Mouse (Mus musculus) neural tube, embryonic 11.5 days (tissue): ENCODE data around the gene Fbxo7. TPM values are rescaled to one million over a fixed set of nuclear protein-coding genes. Genes with fewer than 3 reads are reported as not detected.

Experiments
- ATAC-seq: fragments of 200-750 bp; cut with Nextera tagmentation; 2 replicates; pipeline ENCODE4 v1.8.0; 2017; ENCODE audit warnings: moderate number of reproducible peaks, mild to moderate bottlenecking, moderate TSS enrichment, moderate library complexity; ENCODE audit not compliant: insufficient read depth, low FRiP score, low TSS enrichment
- DNase-seq: peaks from one replicate; pipeline ENCODE4 v3.0.0-alpha.2; 2015; ENCODE audit warnings: low spot score
- H3K27ac ChIP-seq: fragments of 300-500 bp; sonication (generic); 2 replicates; pipeline ENCODE4 v1.5.1; 2014; ENCODE audit warnings: low read depth, mild to moderate bottlenecking, low read length
- H3K27me3 ChIP-seq: fragments of 300-500 bp; sonication (generic); 2 replicates; pipeline ENCODE4 v1.6.1; 2014; ENCODE audit warnings: mild to moderate bottlenecking, low read length, mixed read lengths; ENCODE audit not compliant: control insufficient read depth, insufficient read depth
- H3K36me3 ChIP-seq: fragments of 300-500 bp; sonication (generic); 2 replicates; pipeline ENCODE4 v1.6.1; 2014; ENCODE audit warnings: mild to moderate bottlenecking, low read length, moderate library complexity, mixed read lengths; ENCODE audit not compliant: control insufficient read depth, insufficient read depth
- H3K4me1 ChIP-seq: fragments of 300-500 bp; sonication (generic); 2 replicates; pipeline ENCODE4 v1.6.1; 2014; ENCODE audit warnings: low read length, mixed read lengths; ENCODE audit not compliant: control insufficient read depth, insufficient read depth
- H3K4me2 ChIP-seq: fragments of 300-500 bp; sonication (generic); 2 replicates; pipeline ENCODE4 v1.6.1; 2014; ENCODE audit warnings: low read depth, mild to moderate bottlenecking, moderate library complexity
- H3K4me3 ChIP-seq: fragments of 300-500 bp; sonication (generic); 2 replicates; pipeline ENCODE4 v1.5.1; 2014; ENCODE audit warnings: low read depth, low read length
- H3K9ac ChIP-seq: fragments of 300-500 bp; sonication (generic); 2 replicates; pipeline ENCODE4 v1.6.1; 2014; ENCODE audit warnings: mild to moderate bottlenecking, low read length
- H3K9me3 ChIP-seq: fragments of 300-500 bp; sonication (generic); 2 replicates; pipeline ENCODE4 v1.6.1; 2016; ENCODE audit warnings: low read length; ENCODE audit not compliant: control insufficient read depth
- WGBS: fragments of 180-500 bp; shearing (Covaris S2); extraction: QIAGEN DNeasy Blood & Tissue Kit; methylation state at CpG from one replicate; pipeline ENCODE4 v1.1.7; 2014; 5-methylcytosine and 5-hydroxymethylcytosine counted together
- polyA plus RNA-seq: library from polyadenylated mRNA; unstranded; fragments of >200 nt; fragmentation: Nextera tagmentation; extraction: Ambion mirVana; gene quantifications from 2 replicates; pipeline ENCODE4 v1.2.1, GENCODE M21; 2014

The Fbxo7 gene
- polyA plus RNA-seq, 1 experiment from 2014 or later: 22.9 TPM

DNA sequence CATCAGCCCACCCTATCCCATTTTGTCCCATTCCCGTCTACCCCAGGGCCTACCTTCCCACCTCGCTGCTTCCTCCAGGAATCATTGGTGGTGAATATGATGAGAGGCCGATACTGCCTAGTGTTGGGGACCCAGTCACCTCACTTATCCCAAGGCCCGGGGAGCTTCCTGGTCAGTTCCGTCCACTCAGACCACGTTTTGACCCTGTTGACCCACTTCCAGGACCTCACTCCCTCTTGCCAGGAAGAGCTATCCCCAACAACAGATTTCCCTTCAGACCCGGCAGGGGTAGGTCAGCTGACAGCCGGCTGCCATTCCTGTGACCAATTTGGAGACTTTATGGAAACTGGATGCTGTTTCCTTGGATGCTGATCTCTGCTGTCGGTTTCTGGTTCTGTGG is 26.0 kb downstream of the Fbxo7 start:
- Histone ChIP-seq H3K9ac (no peak overlapping the region), H3K4me2 (no peak overlapping the region), H3K36me3 (no peaks in the 10 kb centered on the region; the same call in 1 of the 2 replicates), H3K27ac (no peak overlapping the region), H3K9me3 (no peaks in the 10 kb centered on the region), H3K4me1 (no peaks in the 10 kb centered on the region), H3K4me3 (no peak overlapping the region), H3K27me3 (no peaks in the 10 kb centered on the region)
- ATAC-seq (no peak), DNase-seq (no peak)
- 92% methylated on average over 9 of the region's 9 CpGs for WGBS

DNA sequence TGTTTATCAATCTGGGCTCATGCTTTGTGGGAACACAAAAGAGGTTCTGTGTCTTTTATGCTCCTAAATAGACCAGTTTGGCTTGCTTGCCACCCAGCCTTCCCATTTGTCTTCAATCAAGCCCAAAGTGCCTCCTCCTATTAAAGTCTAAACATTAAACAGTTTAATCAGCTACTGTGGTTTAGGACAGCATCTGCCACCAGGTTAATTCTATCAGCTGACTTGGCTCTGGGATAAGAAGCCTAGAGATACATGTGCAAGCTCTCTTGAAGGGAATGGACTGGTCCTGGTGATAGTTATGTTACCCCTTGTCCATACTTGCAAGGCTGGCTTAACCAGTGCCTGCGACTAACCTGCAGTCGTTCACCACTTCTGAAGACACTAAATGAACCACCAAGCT is 28.8 kb downstream of the Fbxo7 start:
- Histone ChIP-seq H3K27me3 (no peaks in the 10 kb centered on the region), H3K9ac (no peak overlapping the region), H3K27ac (no peak overlapping the region), H3K4me2 (no peak overlapping the region), H3K4me3 (no peak overlapping the region), H3K9me3 (no peaks in the 10 kb centered on the region), H3K4me1 (no peaks in the 10 kb centered on the region), H3K36me3 (no peaks in the 10 kb centered on the region; the same call in 1 of the 2 replicates)
- DNase-seq (no peak), ATAC-seq (no peak)
- WGBS: 44% methylated on average over 2 of the region's 2 CpGs

DNA sequence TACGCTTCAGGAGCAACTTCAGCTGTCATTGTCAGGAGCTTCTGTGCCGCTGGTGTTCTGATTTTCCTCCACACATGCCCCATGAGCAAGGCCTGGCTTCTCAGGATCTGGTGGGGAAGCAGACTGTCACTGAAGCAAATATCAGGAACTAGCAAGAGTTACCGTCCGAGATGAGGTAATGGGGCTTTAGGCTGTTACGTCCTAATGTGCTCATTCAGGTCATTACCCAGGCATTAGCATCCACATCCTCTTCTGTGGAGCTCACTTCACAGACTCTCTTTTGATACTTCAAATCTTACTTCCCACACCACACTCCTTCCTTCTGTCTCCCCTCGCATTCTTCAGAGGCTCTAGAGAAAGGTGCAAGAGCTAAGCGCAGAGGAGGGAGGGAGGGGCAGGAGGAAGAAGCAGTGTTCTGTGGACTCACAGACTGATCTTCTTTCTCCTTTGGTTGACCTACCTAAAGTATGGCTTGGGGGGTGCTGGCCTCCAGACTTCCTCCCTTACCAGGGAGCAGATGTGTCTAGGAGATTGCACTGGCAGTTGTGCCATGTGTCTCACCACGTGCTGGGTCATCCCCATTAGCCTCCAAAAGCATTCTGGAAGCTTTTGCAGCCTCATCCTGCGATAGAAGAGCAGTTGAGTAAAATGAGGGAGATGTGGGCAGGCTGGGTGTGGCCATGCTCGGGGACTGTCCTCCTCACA is 31.2 kb downstream of the Fbxo7 start:
- H3K36me3 ChIP-seq: no peaks in the 10 kb centered on the region; the same call in 1 of the 2 replicates
- no peak overlapping the region for H3K9ac ChIP-seq
- DNase-seq: no peak
- no peak overlapping the region for H3K4me3 ChIP-seq
- no peaks in the 10 kb centered on the region for H3K4me1 ChIP-seq
- no peak overlapping the region for H3K27ac ChIP-seq
- no peak for ATAC-seq
- no peaks in the 10 kb centered on the region for H3K9me3 ChIP-seq
- H3K4me2 ChIP-seq: no peak overlapping the region
- 79% methylated on average over 10 of the region's 10 CpGs for WGBS
- no peaks in the 10 kb centered on the region for H3K27me3 ChIP-seq

DNA sequence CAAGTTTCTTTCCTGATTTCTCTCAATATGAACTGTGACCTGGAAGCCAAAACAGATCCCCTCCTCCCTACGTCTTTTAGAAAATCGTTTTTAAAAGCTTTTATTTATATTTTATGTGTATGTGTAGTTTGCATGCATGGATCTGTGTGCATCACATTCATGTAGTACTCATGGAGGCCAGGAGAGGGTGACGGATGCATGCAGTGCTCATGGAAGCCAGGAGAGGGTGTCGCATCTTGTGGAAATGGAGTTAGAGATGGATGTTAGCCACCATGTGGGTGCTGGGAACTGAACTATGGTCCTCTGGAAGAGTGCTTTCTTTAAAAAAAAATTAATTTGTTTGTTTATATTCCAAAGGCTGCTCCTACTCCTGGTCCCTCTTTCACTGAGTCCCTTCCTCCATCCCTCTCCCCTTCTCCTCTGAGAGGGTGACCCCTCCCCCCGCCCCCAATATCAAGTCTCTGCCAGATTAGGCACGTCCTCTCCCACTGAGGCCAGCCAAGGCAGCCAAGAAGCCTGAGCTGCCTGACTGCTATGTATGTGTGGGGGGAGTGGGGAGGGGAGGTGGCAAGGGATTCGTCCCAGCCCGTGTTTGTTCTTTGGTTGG is 34.6 kb downstream of the Fbxo7 start:
- Histone ChIP-seq H3K9me3 (no peaks in the 10 kb centered on the region), H3K9ac (no peak overlapping the region), H3K4me3 (no peak overlapping the region), H3K4me1 (no peaks in the 10 kb centered on the region), H3K36me3 (no peaks in the 10 kb centered on the region), H3K27ac (no peak overlapping the region), H3K27me3 (no peaks in the 10 kb centered on the region), H3K4me2 (no peak overlapping the region)
- no peak for DNase-seq
- ATAC-seq: no peak
- WGBS: 90% methylated on average over 8 of the region's 8 CpGs

DNA sequence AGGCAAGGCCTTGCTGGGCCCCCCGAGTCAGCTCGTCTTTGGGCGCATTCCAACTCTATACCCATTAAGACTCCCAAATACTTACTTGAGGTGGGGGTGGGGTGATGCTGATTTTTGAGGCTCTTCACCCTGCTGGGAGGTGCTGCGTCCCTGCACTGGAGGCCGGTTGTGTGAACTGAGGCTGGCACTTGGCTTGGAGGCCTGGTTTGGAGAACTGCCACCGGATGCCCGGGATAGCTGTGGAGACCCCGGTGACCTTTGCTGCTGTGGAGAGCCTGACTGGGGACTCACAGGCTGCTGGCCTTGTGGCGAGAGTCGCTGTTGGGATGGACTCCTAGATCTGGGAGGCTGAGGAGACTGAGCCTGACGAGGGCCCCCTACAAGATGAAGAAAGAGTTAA is 35.5 kb downstream of the Fbxo7 start:
- Histone ChIP-seq H3K4me1 (no peaks in the 10 kb centered on the region), H3K4me3 (no peak overlapping the region), H3K27me3 (no peaks in the 10 kb centered on the region), H3K36me3 (no peaks in the 10 kb centered on the region), H3K27ac (no peak overlapping the region), H3K9me3 (no peaks in the 10 kb centered on the region), H3K4me2 (no peak overlapping the region), H3K9ac (no peak overlapping the region)
- no peak for ATAC-seq
- no peak for DNase-seq
- WGBS: 85% methylated on average over 11 of the region's 11 CpGs

DNA sequence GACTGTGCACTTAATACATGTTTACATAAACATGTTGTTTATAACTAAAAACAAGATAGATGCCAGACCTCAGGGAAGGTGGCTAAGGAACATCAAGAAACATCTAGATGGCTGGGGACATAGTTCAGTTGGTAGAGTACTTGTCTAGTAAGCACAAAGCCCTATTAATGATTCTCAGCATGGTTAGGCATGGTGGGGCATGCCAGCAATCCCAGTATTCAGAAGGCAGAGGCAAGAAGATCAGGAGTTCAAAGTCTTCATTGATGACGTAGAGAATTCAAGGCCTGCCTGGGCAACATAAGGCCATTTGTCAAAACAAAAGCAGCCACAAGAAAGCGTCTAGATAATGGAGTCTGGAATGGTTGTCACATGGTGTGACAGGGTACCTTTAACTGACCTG is 35.9 kb downstream of the Fbxo7 start:
- Histone ChIP-seq H3K4me3 (no peak overlapping the region), H3K4me1 (no peaks in the 10 kb centered on the region), H3K36me3 (no peaks in the 10 kb centered on the region), H3K4me2 (no peak overlapping the region), H3K27ac (no peak overlapping the region), H3K9ac (no peak overlapping the region), H3K9me3 (no peaks in the 10 kb centered on the region), H3K27me3 (no peaks in the 10 kb centered on the region)
- DNase-seq (no peak), ATAC-seq (no peak)
- 64% methylated on average over 2 of the region's 2 CpGs for WGBS

DNA sequence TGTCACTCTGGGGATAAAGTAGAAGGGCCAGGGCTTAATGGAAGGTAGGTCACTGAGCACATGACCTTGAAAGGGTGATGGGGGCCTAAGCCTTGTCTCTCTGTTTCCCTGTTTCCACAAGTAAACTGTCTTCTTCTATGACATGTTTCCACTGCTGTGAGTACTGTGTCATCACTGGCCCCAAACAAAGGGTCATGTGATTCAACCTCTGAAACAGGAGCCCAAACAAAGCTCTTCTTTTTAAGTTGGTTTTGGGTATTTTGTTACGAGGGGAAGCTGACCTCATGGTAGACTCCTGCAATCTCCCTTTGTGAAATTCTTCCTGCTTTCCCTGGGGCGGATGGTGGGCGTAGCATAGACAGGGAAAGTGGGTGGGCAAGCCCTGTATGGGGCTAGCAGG is 38.5 kb downstream of the Fbxo7 start:
- H3K9me3 ChIP-seq: no peaks in the 10 kb centered on the region
- no peaks in the 10 kb centered on the region for H3K27me3 ChIP-seq
- H3K27ac ChIP-seq: no peak overlapping the region
- no peaks in the 10 kb centered on the region for H3K4me1 ChIP-seq
- H3K9ac ChIP-seq: no peak overlapping the region
- WGBS: 70% methylated on average over 3 of the region's 3 CpGs
- no peak for ATAC-seq
- DNase-seq: no peak
- H3K4me2 ChIP-seq: no peak overlapping the region
- H3K36me3 ChIP-seq: no peaks in the 10 kb centered on the region
- H3K4me3 ChIP-seq: no peak overlapping the region

DNA sequence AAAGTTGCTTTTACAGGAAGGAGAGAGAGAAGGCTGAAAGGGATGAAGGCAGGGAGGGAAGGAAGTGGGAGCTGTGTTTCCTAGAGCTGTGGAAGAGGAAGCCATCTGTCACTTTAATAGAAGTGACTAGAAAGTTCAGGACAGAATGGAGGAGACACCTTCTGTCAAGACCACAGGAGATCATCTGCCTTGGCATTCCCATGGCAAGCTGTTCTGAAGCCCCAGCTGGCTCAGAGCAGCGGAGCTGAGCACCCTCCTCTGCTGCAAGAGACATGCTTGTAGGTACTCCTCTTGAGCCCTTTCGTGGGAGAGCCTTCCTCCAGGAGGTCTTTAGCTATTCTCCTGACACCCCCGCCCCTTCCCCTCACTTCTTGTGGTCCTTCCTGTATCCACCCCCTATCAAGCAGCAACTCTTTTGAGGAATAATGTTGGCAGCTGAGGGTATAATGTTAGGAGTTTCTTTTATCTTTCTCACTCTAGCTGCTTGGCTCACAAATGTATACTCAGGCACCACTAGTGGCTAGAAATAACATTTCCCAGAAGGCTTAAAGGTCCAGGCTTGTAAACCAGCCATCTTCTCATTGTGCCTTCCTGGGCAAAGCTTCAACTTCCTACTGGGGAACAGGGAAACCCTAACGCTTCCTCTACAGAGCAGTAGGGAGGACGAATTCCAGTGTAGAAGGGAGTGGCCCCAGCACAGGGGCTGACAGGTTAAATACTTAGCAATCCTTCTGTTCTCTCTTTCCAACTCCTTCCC is 40.7 kb downstream of the Fbxo7 start:
- Histone ChIP-seq H3K4me3 (no peak overlapping the region), H3K36me3 (no peaks in the 10 kb centered on the region), H3K4me2 (no peak overlapping the region), H3K4me1 (no peaks in the 10 kb centered on the region), H3K9me3 (no peaks in the 10 kb centered on the region), H3K9ac (no peak overlapping the region), H3K27ac (no peak overlapping the region), H3K27me3 (no peaks in the 10 kb centered on the region)
- 63% methylated on average over 5 of the region's 5 CpGs for WGBS
- ATAC-seq (no peak), DNase-seq (no peak)

DNA sequence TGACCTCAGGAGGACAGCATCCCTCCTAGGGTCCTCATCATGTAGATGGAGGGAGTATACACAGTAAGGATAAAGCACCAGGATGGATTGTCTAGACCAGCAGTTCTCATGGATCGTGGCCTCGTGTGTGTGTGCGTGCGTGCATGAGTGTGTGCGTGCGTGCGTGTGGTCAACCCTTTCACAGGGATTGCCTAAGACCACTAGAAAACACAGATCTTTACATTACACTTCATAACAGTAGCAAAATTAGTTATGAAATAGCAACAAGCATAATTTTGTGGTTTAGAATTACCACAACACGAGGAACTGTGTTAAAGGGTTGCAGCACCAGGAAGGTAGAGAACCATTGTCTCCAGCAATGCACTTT is 41.2 kb downstream of the Fbxo7 start:
- H3K27me3 ChIP-seq: no peaks in the 10 kb centered on the region
- no peaks in the 10 kb centered on the region for H3K36me3 ChIP-seq
- DNase-seq: no peak
- no peak overlapping the region for H3K27ac ChIP-seq
- WGBS: 97% methylated on average over 8 of the region's 8 CpGs
- H3K4me1 ChIP-seq: no peaks in the 10 kb centered on the region
- no peak overlapping the region for H3K4me3 ChIP-seq
- H3K9me3 ChIP-seq: no peaks in the 10 kb centered on the region
- H3K4me2 ChIP-seq: no peak overlapping the region
- ATAC-seq: no peak
- H3K9ac ChIP-seq: no peak overlapping the region
